In genomic region chr1:77265677-77266076, GRCm38 (mm10) we compare ENCODE assay signal across 17 mouse cellular contexts.
"Had no signal": no experiment of that assay in that cellular context is flagged by ENCODE, and none has a peak within 500 bp of the region (broad histone marks: within the 10 kb centered on the region; RNA-seq: fewer than 3 reads in every experiment).

No protein-coding gene starts in this region.

- H3K4me1 ChIP-seq: liver, embryonic 13.5 days; midbrain, embryonic 12.5 days; midbrain, embryonic 15.5 days; neural tube, embryonic 12.5 days; neural tube, embryonic 15.5 days had no signal

- H3K9ac ChIP-seq: liver, embryonic 13.5 days; midbrain, embryonic 12.5 days; midbrain, embryonic 15.5 days; neural tube, embryonic 12.5 days; neural tube, embryonic 15.5 days had no signal

- H3K4me2 ChIP-seq: liver, embryonic 13.5 days; midbrain, embryonic 12.5 days; midbrain, embryonic 15.5 days; neural tube, embryonic 12.5 days; neural tube, embryonic 15.5 days had no signal

- H3K27me3 ChIP-seq: midbrain, embryonic 12.5 days; midbrain, embryonic 15.5 days; neural tube, embryonic 12.5 days; neural tube, embryonic 15.5 days had no signal

- H3K4me3 ChIP-seq: left cerebral cortex, adult 2 months; liver, embryonic 13.5 days; midbrain, embryonic 12.5 days; midbrain, embryonic 15.5 days; neural tube, embryonic 12.5 days; neural tube, embryonic 15.5 days had no signal

- H3K27ac ChIP-seq: left cerebral cortex, adult 2 months; liver, embryonic 13.5 days; midbrain, embryonic 12.5 days; midbrain, embryonic 15.5 days; neural tube, embryonic 12.5 days; neural tube, embryonic 15.5 days; stomach, postnatal 0 days had no signal

- ATAC-seq: intestine, embryonic 16.5 days; midbrain, embryonic 15.5 days had no signal

- DNase-seq: kidney, adult 18-20 months; kidney, postnatal 36 days; layer of hippocampus, postnatal 36 days; liver, embryonic 13.5 days; lung, adult 2 months; lung, postnatal 14 days; lung, postnatal 4 days; thymus, adult 2 months; thymus, postnatal 14 days; thymus, postnatal 4 days had no signal

- H3K9me3 ChIP-seq: liver, embryonic 13.5 days; midbrain, embryonic 12.5 days; midbrain, embryonic 15.5 days; neural tube, embryonic 12.5 days; neural tube, embryonic 15.5 days had no signal

- H3K36me3 ChIP-seq: liver, embryonic 13.5 days; midbrain, embryonic 12.5 days; midbrain, embryonic 15.5 days; neural tube, embryonic 12.5 days; neural tube, embryonic 15.5 days had no signal
